Mouse (Mus musculus): ENCODE results near the gene Kifap3. TPM values are rescaled to one million over a fixed set of nuclear protein-coding genes. Genes with fewer than 3 reads are reported as not detected.

The Kifap3 gene
- total RNA-seq, 2 experiments from 2014 or later, result 5.9 TPM; not detected in 1

- no peak for ATAC-seq (replicated peaks; ENCODE audit: low FRiP score, poor library complexity, severe bottlenecking)
Measured at GRCm38 (mm10) chr1:163942056-163942455, 162.7 kb downstream of the Kifap3 start.

- no peak for ATAC-seq (replicated peaks; ENCODE audit: low FRiP score, poor library complexity, severe bottlenecking)
Measured at GRCm38 (mm10) chr1:163953396-163953795, 174.0 kb downstream of the Kifap3 start.

DNA sequence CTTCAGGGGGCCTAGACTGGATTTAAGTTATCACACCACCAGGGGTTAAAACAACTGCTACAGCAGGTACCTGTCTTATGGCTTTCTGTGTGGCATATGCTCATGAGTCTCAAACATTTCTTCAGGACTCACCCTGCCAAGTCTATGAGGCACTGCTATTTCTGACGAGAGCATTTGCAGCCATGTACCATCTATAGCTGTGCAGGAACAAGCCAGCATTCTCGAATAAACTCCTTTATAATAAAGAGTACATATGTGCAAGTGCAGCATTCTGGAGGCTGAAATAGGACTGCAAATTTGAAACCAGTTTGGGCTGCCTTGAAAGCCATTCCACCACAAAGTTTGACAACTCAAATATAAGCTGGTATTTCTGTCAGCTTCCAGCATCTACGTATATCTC is 178.7 kb downstream of the Kifap3 start:
- no peak for ATAC-seq (replicated peaks; ENCODE audit: low FRiP score, poor library complexity, severe bottlenecking)

DNA sequence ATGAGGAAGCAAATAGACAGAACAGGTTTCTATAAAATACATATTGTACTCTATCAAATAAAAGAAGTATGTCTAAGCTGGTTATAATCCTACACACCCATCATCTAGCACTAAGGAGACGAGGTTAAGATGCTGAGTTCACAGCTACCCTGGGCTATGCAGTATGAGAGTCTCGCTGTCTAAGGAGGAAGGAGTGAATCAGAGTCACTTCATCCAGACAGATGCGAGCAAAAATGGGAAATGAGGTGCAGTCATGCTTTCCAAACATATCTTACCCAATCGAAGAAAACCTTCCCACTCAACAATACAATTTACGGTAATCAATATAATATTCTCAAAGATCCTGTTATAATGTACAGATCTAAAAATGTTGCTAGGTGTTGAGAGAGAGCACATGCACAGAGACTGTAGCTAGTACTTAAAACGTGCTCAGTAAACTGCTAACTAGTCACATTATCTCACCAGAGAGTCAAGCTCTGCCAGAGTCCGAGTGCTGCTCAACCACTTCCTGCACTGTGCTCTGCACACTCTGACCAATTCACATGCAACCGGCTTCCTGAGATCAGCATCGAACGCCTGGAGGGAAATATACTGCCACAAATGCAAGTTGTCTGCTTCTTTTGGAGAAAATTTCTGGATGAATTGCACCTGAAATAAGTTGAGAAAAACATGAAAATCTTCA is 184.8 kb downstream of the Kifap3 start:
- ATAC-seq (replicated peaks; ENCODE audit: low FRiP score, poor library complexity, severe bottlenecking), result no peak

Other genes starting within 250 kb of the Kifap3 start
- gene Mettl11b, start 54.4 kb upstream of the Kifap3 start, total RNA-seq (2015; ENCODE audit: low replicate concordance), result not detected in 2 replicates
- gene Mettl11b, start 54.4 kb upstream of the Kifap3 start, total RNA-seq (2017; ENCODE audit: low replicate concordance), result not detected in 2 replicates
- gene Scyl3, start 149.5 kb downstream of the Kifap3 start, total RNA-seq (2015; ENCODE audit: low replicate concordance), result 12.2 and 29.9 TPM in 2 replicates
- 6.4 and 14.7 TPM in 2 replicates for gene Scyl3, start 149.5 kb downstream of the Kifap3 start, total RNA-seq (2017; ENCODE audit: low replicate concordance)
- 26.4 and 37.5 TPM in 2 replicates for gene BC055324, start 215.2 kb downstream of the Kifap3 start, total RNA-seq (2015; ENCODE audit: low replicate concordance)
- gene BC055324, start 215.2 kb downstream of the Kifap3 start, total RNA-seq (2017; ENCODE audit: low replicate concordance), result 7.4 and 25.4 TPM in 2 replicates
- 1.1 TPM in 1 of 2 replicates, not detected in the other for gene Mettl18, start 215.3 kb downstream of the Kifap3 start, total RNA-seq (2015; ENCODE audit: low replicate concordance)
- 2.1 and 5.6 TPM in 2 replicates for gene Mettl18, start 215.3 kb downstream of the Kifap3 start, total RNA-seq (2017; ENCODE audit: low replicate concordance)

Measured in erythroid progenitor cell, adult 5-6 weeks (primary cell).